Comparison of ENCODE assay signal across 15 mouse cellular contexts in genomic region chr4:130813958-130814357, GRCm38 (mm10). TPM values are rescaled to one million over a fixed set of nuclear protein-coding genes. Genes with fewer than 3 reads are reported as not detected.
DNase-seq lines count a peak whose midpoint lies in the region; ATAC-seq lines count a peak whose summit lies in the region.
"Had no signal": no experiment of that assay in that cellular context is flagged by ENCODE, and none has a peak within 500 bp of the region (broad histone marks: within the 10 kb centered on the region; RNA-seq: fewer than 3 reads in every experiment).

No protein-coding gene starts in this region.

- 40% methylated on average over 2 of the region's 2 CpGs for WGBS in intestine, embryonic 14.5 days
- 66% methylated on average over 2 of the region's 2 CpGs for WGBS in intestine, embryonic 15.5 days
- WGBS in embryonic facial prominence, embryonic 14.5 days = 46% methylated on average over 2 of the region's 2 CpGs
- WGBS in hindbrain, embryonic 11.5 days = 47% methylated on average over 2 of the region's 2 CpGs
- WGBS in midbrain, embryonic 15.5 days = 44% methylated on average over 2 of the region's 2 CpGs
- 39% methylated on average over 2 of the region's 2 CpGs for WGBS in heart, embryonic 11.5 days (ENCODE audit: insufficient replicate concordance)

- ATAC-seq in intestine, embryonic 14.5 days (replicated peaks; ENCODE audit: low FRiP score, low TSS enrichment, low read depth) = 0 out of 2 replicates have a peak, but pooled peaks have one; percentile 38
- no peak for ATAC-seq in intestine, embryonic 15.5 days
- ATAC-seq in embryonic facial prominence, embryonic 14.5 days (ENCODE audit: low read depth) = peak; percentile 51; the same call in 1 of the 2 replicates
- ATAC-seq in hindbrain, embryonic 11.5 days (ENCODE audit: low FRiP score) = no peak; the same call in 1 of the 2 replicates
- peak; percentile 82 for ATAC-seq in midbrain, embryonic 15.5 days (replicated peaks)
- no peak for ATAC-seq in heart, embryonic 11.5 days (replicated peaks; ENCODE audit: insufficient number of reproducible peaks, low FRiP score, low TSS enrichment)
- ATAC-seq: CD4-positive, CD25-positive, alpha-beta regulatory T cell, adult 4 months had no signal

- H3K9me3 ChIP-seq in intestine, embryonic 14.5 days (ENCODE audit: control insufficient read depth, low read length) = no peaks in the 10 kb centered on the region
- H3K9me3 ChIP-seq in intestine, embryonic 15.5 days = no peaks in the 10 kb centered on the region
- H3K9me3 ChIP-seq in embryonic facial prominence, embryonic 14.5 days (ENCODE audit: control insufficient read depth, low read length) = no peaks in the 10 kb centered on the region
- no peaks in the 10 kb centered on the region for H3K9me3 ChIP-seq in hindbrain, embryonic 11.5 days (ENCODE audit: control insufficient read depth, low read length)
- no peaks in the 10 kb centered on the region for H3K9me3 ChIP-seq in midbrain, embryonic 15.5 days
- H3K9me3 ChIP-seq in heart, embryonic 11.5 days (replicated peaks; ENCODE audit: control insufficient read depth, low read length) = no peaks in the 10 kb centered on the region
- H3K9me3 ChIP-seq: kidney, embryonic 15.5 days; liver, embryonic 13.5 days had no signal

- no peak overlapping the region for H3K4me3 ChIP-seq in intestine, embryonic 14.5 days (ENCODE audit: low read depth, low read length)
- H3K4me3 ChIP-seq in intestine, embryonic 15.5 days (replicated peaks) = no peak overlapping the region
- H3K4me3 ChIP-seq in embryonic facial prominence, embryonic 14.5 days (ENCODE audit: low read depth, low read length) = no peak overlapping the region
- no peak overlapping the region for H3K4me3 ChIP-seq in hindbrain, embryonic 11.5 days (ENCODE audit: low read depth, low read length)
- H3K4me3 ChIP-seq in midbrain, embryonic 15.5 days = no peak overlapping the region
- no peak overlapping the region for H3K4me3 ChIP-seq in heart, embryonic 11.5 days (ENCODE audit: low read depth, low read length)
- H3K4me3 ChIP-seq: kidney, embryonic 15.5 days; liver, embryonic 13.5 days had no signal

- no peaks in the 10 kb centered on the region for H3K4me1 ChIP-seq in intestine, embryonic 14.5 days (replicated peaks; ENCODE audit: control insufficient read depth, insufficient read depth, low read length)
- H3K4me1 ChIP-seq in intestine, embryonic 15.5 days (replicated peaks) = no peaks in the 10 kb centered on the region
- no peaks in the 10 kb centered on the region for H3K4me1 ChIP-seq in embryonic facial prominence, embryonic 14.5 days (ENCODE audit: control insufficient read depth, insufficient read depth, low read length)
- 0 out of 2 replicates have a peak, but pooled peaks cover 3% of the 10 kb centered on the region for H3K4me1 ChIP-seq in hindbrain, embryonic 11.5 days (replicated peaks; ENCODE audit: control insufficient read depth, insufficient read depth, low read length)
- H3K4me1 ChIP-seq in midbrain, embryonic 15.5 days = peaks cover 66% of the 10 kb centered on the region
- H3K4me1 ChIP-seq in heart, embryonic 11.5 days (ENCODE audit: control insufficient read depth, insufficient read depth, low read length) = peaks cover 3% of the 10 kb centered on the region; the same call in 1 of the 2 replicates
- H3K4me1 ChIP-seq: liver, embryonic 13.5 days had no signal

- DNase-seq in intestine, embryonic 14.5 days (ENCODE audit: low spot score) = no peak
- DNase-seq in embryonic facial prominence, embryonic 14.5 days (ENCODE audit: low spot score) = no peak
- peak; percentile 63 for DNase-seq in hindbrain, embryonic 11.5 days (ENCODE audit: low spot score)
- no peak for DNase-seq in adrenal gland, postnatal 4 days (ENCODE audit: low spot score in 2 of 2)
- DNase-seq in thymus, postnatal 10 days (ENCODE audit: low spot score in 2 of 2) = no peak
- DNase-seq: adrenal gland, adult 2 months; gastrocnemius, postnatal 25 days; heart, postnatal 14 days; layer of hippocampus, postnatal 36 days; liver, embryonic 13.5 days had no signal

- H3K27me3 ChIP-seq in intestine, embryonic 14.5 days (replicated peaks; ENCODE audit: control insufficient read depth, insufficient read depth, low read length) = no peaks in the 10 kb centered on the region
- no peaks in the 10 kb centered on the region for H3K27me3 ChIP-seq in intestine, embryonic 15.5 days (replicated peaks)
- H3K27me3 ChIP-seq in embryonic facial prominence, embryonic 14.5 days (replicated peaks; ENCODE audit: control insufficient read depth, insufficient read depth, low read length) = no peaks in the 10 kb centered on the region
- no peaks in the 10 kb centered on the region for H3K27me3 ChIP-seq in hindbrain, embryonic 11.5 days (ENCODE audit: control insufficient read depth, insufficient read depth, low read length)
- no peaks in the 10 kb centered on the region for H3K27me3 ChIP-seq in midbrain, embryonic 15.5 days (replicated peaks)
- H3K27me3 ChIP-seq in heart, embryonic 11.5 days (ENCODE audit: control insufficient read depth, insufficient read depth, low read length) = no peaks in the 10 kb centered on the region
- H3K27me3 ChIP-seq: kidney, embryonic 15.5 days; liver, embryonic 13.5 days had no signal

- H3K27ac ChIP-seq in intestine, embryonic 14.5 days (ENCODE audit: low read depth) = no peak overlapping the region
- H3K27ac ChIP-seq in intestine, embryonic 15.5 days = no peak overlapping the region
- no peak overlapping the region for H3K27ac ChIP-seq in embryonic facial prominence, embryonic 14.5 days (replicated peaks; ENCODE audit: low read depth, low read length)
- H3K27ac ChIP-seq in hindbrain, embryonic 11.5 days (ENCODE audit: low read depth, low read length) = peak overlapping the region; percentile 66
- H3K27ac ChIP-seq in midbrain, embryonic 15.5 days = peak overlapping the region; percentile 90
- H3K27ac ChIP-seq in heart, embryonic 11.5 days (ENCODE audit: low read depth, low read length) = no peak overlapping the region
- H3K27ac ChIP-seq: kidney, embryonic 15.5 days; liver, embryonic 13.5 days had no signal

- no peak overlapping the region for H3K9ac ChIP-seq in intestine, embryonic 14.5 days (ENCODE audit: low read length)
- H3K9ac ChIP-seq in intestine, embryonic 15.5 days = no peak overlapping the region
- H3K9ac ChIP-seq in embryonic facial prominence, embryonic 14.5 days (ENCODE audit: low read depth, low read length) = no peak overlapping the region
- no peak overlapping the region for H3K9ac ChIP-seq in hindbrain, embryonic 11.5 days (ENCODE audit: low read depth, low read length)
- peak overlapping the region; percentile 16; the same call in 1 of the 2 replicates for H3K9ac ChIP-seq in midbrain, embryonic 15.5 days
- no peak overlapping the region for H3K9ac ChIP-seq in heart, embryonic 11.5 days (ENCODE audit: low read depth, low read length)
- H3K9ac ChIP-seq: kidney, embryonic 15.5 days; liver, embryonic 13.5 days had no signal

- no peak overlapping the region for H3K4me2 ChIP-seq in intestine, embryonic 14.5 days (ENCODE audit: low read length)
- no peak overlapping the region for H3K4me2 ChIP-seq in intestine, embryonic 15.5 days (replicated peaks)
- no peak overlapping the region for H3K4me2 ChIP-seq in embryonic facial prominence, embryonic 14.5 days (ENCODE audit: low read depth, low read length)
- H3K4me2 ChIP-seq in hindbrain, embryonic 11.5 days (replicated peaks; ENCODE audit: low read depth, low read length) = no peak overlapping the region
- H3K4me2 ChIP-seq in midbrain, embryonic 15.5 days = peak overlapping the region; percentile 44
- no peak overlapping the region for H3K4me2 ChIP-seq in heart, embryonic 11.5 days
- H3K4me2 ChIP-seq: kidney, embryonic 15.5 days; liver, embryonic 13.5 days had no signal

- H3K36me3 ChIP-seq in intestine, embryonic 14.5 days (ENCODE audit: control insufficient read depth, insufficient read depth, low read length) = peaks cover 6% of the 10 kb centered on the region; the same call in 1 of the 2 replicates
- H3K36me3 ChIP-seq in intestine, embryonic 15.5 days = no peaks in the 10 kb centered on the region
- peaks cover 6% of the 10 kb centered on the region; the same call in 1 of the 2 replicates for H3K36me3 ChIP-seq in embryonic facial prominence, embryonic 14.5 days (ENCODE audit: control insufficient read depth, insufficient read depth, low read length)
- H3K36me3 ChIP-seq in hindbrain, embryonic 11.5 days (ENCODE audit: control insufficient read depth, insufficient read depth, low read length) = 0 out of 2 replicates have a peak, but pooled peaks cover 1% of the 10 kb centered on the region
- H3K36me3 ChIP-seq in midbrain, embryonic 15.5 days (replicated peaks) = no peaks in the 10 kb centered on the region; the same call in 1 of the 2 replicates
- no peaks in the 10 kb centered on the region for H3K36me3 ChIP-seq in heart, embryonic 11.5 days (ENCODE audit: control insufficient read depth, insufficient read depth, low read length)
- H3K36me3 ChIP-seq: liver, embryonic 13.5 days had no signal

RNA-seq across cellular contexts. Expression of gene Sdc3, which starts 21.6 kb away (rescaled TPM):
- 19.2 and 21.1 TPM in 2 replicates for polyA plus RNA-seq in intestine, embryonic 14.5 days (2014; fragmentation: Nextera tagmentation; extraction: Ambion mirVana)
- polyA plus RNA-seq in intestine, embryonic 15.5 days (2015; fragmentation: Nextera tagmentation; extraction: Ambion mirVana) = 20.2 and 20.3 TPM in 2 replicates
- polyA plus RNA-seq in embryonic facial prominence, embryonic 14.5 days (2014; fragmentation: Nextera tagmentation; extraction: Ambion mirVana) = 34.7 and 35.7 TPM in 2 replicates
- 12.0 and 15.2 TPM in 2 replicates for polyA plus RNA-seq in hindbrain, embryonic 11.5 days (2014; fragmentation: Nextera tagmentation; extraction: Ambion mirVana)
- polyA plus RNA-seq in midbrain, embryonic 15.5 days (2015; fragmentation: Nextera tagmentation; extraction: Ambion mirVana) = 180 and 186 TPM in 2 replicates
- 11.6 and 16.9 TPM in 2 replicates for polyA plus RNA-seq in heart, embryonic 11.5 days (2014; fragmentation: Nextera tagmentation; extraction: Ambion mirVana)
- 100 to 1,000 TPM; 230 to 243 TPM for total RNA-seq in adrenal gland, postnatal 4 days (2021)

Comparison
In these comparisons a context has a peak if more than half of its experiments do, and no peak if none do; other contexts are left out.
1. ATAC-seq: peak in intestine, embryonic 14.5 days (single experiment), embryonic facial prominence, embryonic 14.5 days (single experiment) and midbrain, embryonic 15.5 days (single experiment); none in intestine, embryonic 15.5 days (single experiment), hindbrain, embryonic 11.5 days (single experiment) and heart, embryonic 11.5 days (single experiment).
2. H3K27ac ChIP-seq: peak in hindbrain, embryonic 11.5 days (single experiment) and midbrain, embryonic 15.5 days (single experiment); none in intestine, embryonic 14.5 days (single experiment), intestine, embryonic 15.5 days (single experiment), embryonic facial prominence, embryonic 14.5 days (single experiment) and heart, embryonic 11.5 days (single experiment).